Mouse (Mus musculus) testis, adult 2 months (tissue): Measurements from ENCODE around the gene Bhmt2. TPM values are rescaled to one million over a fixed set of nuclear protein-coding genes. Genes with fewer than 3 reads are reported as not detected.

Experiments
- H3K27ac ChIP-seq: fragments of 200-500 bp; 2 replicates; pipeline ENCODE4 v1.5.1; 2012; ENCODE audit warnings: low read depth, low read length; ENCODE audit not compliant: control insufficient read depth, insufficient read depth
- H3K27me3 ChIP-seq: fragments of 200-500 bp; 2 replicates; pipeline ENCODE4 v1.6.1; 2012; ENCODE audit warnings: mild to moderate bottlenecking, low read length, moderate library complexity; ENCODE audit not compliant: control insufficient read depth, insufficient read depth
- H3K36me3 ChIP-seq: fragments of 200-500 bp; 2 replicates; pipeline ENCODE4 v1.6.1; 2012; ENCODE audit warnings: mild to moderate bottlenecking, low read length; ENCODE audit not compliant: control insufficient read depth, insufficient read depth
- H3K4me1 ChIP-seq: fragments of 200-500 bp; 2 replicates; pipeline ENCODE4 v1.6.1; 2012; ENCODE audit warnings: low read length; ENCODE audit not compliant: control insufficient read depth, insufficient read depth
- H3K4me3 ChIP-seq: fragments of 200-500 bp; 2 replicates; pipeline ENCODE4 v1.5.1; 2012; ENCODE audit warnings: low read depth, mild to moderate bottlenecking, low read length, moderate library complexity, mixed read lengths; ENCODE audit not compliant: control insufficient read depth
- CTCF ChIP-seq: fragments of 200-500 bp; IDR thresholded peaks from 2 replicates; pipeline ENCODE4 v1.5.1; 2012; ENCODE audit warnings: low read depth, mild to moderate bottlenecking, inconsistent platforms, low read length, moderate library complexity; ENCODE audit not compliant: control insufficient read depth, insufficient read depth, insufficient replicate concordance
- POLR2A ChIP-seq: fragments of 200-500 bp; IDR thresholded peaks from 2 replicates; pipeline ENCODE4 v1.6.1; 2012; ENCODE audit warnings: low read depth, mild to moderate bottlenecking, inconsistent platforms, low read length, moderate library complexity; ENCODE audit not compliant: control insufficient read depth
- polyA plus RNA-seq: library from polyadenylated mRNA; depleted of rRNA; stranded (reverse); fragments of >200 nt; gene quantifications from 2 replicates; pipeline ENCODE4 v1.2.3, GENCODE M21; 2012; rRNA removed

Gene Bhmt2
- polyA plus RNA-seq, 1 experiment = 1.7 TPM

DNA sequence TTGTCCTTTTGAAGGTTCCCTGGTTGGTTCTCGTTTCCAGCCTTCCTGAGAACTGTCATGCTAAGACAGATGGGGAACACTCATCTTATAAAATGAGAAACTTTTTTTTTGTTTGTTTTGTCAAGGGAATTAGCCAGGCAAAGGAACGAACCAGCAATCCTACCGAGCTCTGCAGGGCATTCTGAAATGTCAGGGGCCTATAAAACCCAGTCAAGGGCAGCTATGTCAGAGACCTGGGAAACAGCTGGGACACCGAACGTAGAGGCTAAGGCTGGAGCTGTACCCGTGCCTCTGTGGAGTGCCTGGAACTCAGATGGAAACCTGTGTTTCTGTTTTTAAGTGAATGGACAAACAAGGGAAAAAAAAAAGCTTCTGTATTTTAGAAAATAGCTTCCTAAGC, 45.2 kb downstream of the Bhmt2 start:
- H3K36me3 ChIP-seq = no peaks in the 10 kb centered on the region
- no peaks in the 10 kb centered on the region for H3K27me3 ChIP-seq
- H3K4me3 ChIP-seq = no peak overlapping the region
- H3K4me1 ChIP-seq = peaks cover 3% of the 10 kb centered on the region; the same call in 1 of the 2 replicates
- H3K27ac ChIP-seq = no peak overlapping the region
- TF ChIP-seq CTCF (no peak), POLR2A (no peak)

DNA sequence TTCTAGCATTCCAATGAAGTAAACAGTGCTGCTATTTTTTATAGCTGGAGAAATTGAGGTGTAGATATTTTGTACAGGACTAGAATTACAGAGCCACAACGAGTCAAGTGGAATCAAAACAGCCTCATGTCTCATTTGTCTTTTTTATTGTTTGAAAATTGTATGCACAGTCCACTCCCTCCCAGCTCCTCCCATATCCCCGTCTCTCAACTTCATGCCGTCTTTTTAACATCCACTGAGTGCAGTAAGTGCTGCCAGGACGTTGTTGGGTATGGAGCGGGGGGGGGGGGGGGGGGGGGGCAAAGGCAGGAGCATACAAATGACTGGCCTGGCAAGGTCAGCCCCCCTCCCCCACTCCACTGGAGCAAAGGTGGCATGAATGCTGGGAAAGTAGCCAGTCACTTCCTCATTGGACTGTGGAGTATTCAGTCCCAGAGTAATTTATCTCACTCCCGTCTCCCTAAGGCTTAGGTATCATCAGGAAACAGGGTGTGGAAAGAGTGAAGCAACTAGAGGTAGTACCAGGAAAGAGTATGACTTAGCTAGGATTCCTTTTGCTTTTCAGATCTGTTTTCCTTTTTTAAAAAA, 59.6 kb downstream of the Bhmt2 start:
- Histone ChIP-seq H3K27ac (no peak overlapping the region), H3K4me3 (no peak overlapping the region), H3K27me3 (no peaks in the 10 kb centered on the region), H3K4me1 (peaks cover 5% of the 10 kb centered on the region), H3K36me3 (no peaks in the 10 kb centered on the region)
- no peak for TF ChIP-seq CTCF
- no peak for TF ChIP-seq POLR2A

DNA sequence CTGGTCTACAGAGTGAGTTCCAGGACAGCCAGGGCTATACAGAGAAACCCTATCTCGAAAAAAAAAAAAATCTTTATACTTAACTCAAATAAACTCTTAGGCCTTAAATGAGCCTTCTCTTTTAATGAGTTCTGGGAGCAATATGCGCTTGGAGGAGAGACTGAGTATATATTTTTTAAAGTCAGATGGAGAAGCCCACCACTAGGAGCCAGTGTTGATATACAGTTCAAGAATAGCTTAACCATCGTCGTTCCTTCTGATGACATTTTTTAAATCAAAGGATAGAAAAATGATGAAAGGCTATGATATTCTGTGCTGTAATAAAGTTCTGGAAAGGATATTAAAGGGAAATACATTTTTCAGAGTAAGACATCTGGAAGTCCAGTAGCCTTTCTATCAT, 60.3 kb downstream of the Bhmt2 start:
- H3K27me3 ChIP-seq = no peaks in the 10 kb centered on the region
- H3K36me3 ChIP-seq = no peaks in the 10 kb centered on the region
- TF ChIP-seq CTCF (no peak), POLR2A (no peak)
- H3K4me1 ChIP-seq = peaks cover 5% of the 10 kb centered on the region
- H3K27ac ChIP-seq = no peak overlapping the region
- H3K4me3 ChIP-seq = no peak overlapping the region

DNA sequence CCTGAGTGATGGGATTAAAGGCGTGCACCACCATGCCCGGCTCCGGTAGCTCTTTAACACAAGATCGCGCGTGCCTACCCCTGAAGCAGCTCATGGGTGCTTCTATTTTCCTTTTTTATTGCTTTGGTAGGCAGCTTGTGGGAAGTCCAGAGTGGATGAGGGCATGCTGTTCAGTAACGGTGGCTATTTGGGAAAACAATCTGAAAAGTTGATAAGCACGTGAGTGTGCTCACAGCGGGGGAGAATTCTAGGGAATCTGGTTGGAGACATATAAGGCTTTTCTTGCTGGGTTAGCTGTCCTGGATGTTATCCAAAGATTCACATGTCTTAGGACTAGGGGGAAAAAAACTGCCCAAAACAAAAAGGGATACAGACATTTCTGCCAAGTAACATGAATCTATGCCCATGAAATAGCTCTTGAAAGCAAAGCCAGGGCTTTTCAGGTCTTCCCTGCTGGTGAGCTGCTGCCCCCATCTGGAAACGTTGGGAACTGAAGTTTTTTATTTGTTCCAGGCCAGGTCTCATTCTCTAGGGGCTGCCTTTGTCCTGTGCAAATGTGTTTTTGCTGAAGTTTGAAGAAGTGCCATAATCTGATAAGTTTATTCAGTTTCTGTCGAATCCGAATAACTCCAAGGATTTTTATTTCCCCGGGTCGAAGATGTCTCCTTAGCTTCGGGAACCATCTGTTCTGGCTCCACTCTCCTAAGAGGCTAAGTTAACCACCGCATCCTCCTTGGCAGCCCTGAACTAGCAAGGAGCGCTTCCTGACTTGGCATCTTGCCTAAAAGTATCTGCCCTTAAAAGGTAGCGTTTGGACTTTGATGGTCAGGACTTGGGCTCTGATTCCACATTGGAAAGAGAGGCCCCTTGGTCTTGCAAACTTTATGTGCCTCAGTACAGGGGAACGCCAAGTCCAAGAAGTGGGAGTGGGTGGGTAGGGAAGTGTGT, 61.2 kb downstream of the Bhmt2 start:
- no peaks in the 10 kb centered on the region for H3K36me3 ChIP-seq
- H3K27me3 ChIP-seq = no peaks in the 10 kb centered on the region
- H3K4me3 ChIP-seq = peak overlapping the region; percentile 22; the same call in 1 of the 2 replicates
- TF ChIP-seq POLR2A (no peak), CTCF (peak; percentile 44; the same call in 1 of the 2 replicates)
- H3K4me1 ChIP-seq = peaks cover 5% of the 10 kb centered on the region
- H3K27ac ChIP-seq = no peak overlapping the region; the same call in 1 of the 2 replicates

DNA sequence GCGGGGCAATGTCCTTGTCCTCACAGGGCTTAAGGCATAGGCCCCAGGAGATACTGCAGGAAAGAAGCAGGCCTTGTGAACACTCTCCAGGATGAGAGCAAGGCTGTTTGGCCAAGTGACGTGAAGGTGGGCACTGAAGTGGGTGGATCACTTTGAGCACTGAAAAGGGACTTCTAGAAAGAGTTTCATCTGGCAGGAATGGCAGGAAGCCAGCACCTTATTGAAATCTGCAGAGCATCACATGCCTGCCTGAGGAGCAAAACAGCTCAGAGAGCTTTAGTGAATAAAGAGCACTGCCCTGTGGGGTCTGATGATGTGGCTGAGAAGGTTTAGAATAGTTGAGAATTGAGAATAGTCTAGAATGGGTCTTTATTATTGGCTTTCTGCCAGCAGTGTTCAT, 65.6 kb downstream of the Bhmt2 start:
- Histone ChIP-seq H3K4me3 (no peak overlapping the region), H3K27me3 (no peaks in the 10 kb centered on the region), H3K36me3 (no peaks in the 10 kb centered on the region), H3K4me1 (peaks cover 5% of the 10 kb centered on the region), H3K27ac (no peak overlapping the region)
- TF ChIP-seq CTCF (no peak), POLR2A (no peak)

DNA sequence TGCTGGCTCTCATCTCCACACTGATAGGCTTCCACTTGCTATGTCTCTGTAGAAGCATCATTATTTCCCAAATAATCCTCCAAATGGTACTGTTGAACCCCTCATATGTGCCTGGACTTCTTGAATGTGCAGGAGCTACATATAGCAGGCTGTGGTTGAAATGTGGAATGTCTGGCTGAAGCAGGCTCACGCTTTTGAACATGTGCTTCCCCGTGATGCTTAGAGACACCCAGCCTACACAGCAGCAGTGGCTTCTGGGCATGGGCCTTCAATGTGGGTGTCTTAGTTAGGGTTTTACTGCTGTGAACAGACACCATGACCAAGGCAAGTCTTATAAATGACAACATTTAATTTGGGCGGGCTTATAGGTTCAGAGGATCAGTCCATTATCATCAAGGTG, 66.4 kb downstream of the Bhmt2 start:
- Histone ChIP-seq H3K4me3 (no peak overlapping the region), H3K27me3 (no peaks in the 10 kb centered on the region), H3K27ac (no peak overlapping the region), H3K4me1 (peaks cover 5% of the 10 kb centered on the region), H3K36me3 (no peaks in the 10 kb centered on the region)
- TF ChIP-seq POLR2A (no peak), CTCF (no peak)

DNA sequence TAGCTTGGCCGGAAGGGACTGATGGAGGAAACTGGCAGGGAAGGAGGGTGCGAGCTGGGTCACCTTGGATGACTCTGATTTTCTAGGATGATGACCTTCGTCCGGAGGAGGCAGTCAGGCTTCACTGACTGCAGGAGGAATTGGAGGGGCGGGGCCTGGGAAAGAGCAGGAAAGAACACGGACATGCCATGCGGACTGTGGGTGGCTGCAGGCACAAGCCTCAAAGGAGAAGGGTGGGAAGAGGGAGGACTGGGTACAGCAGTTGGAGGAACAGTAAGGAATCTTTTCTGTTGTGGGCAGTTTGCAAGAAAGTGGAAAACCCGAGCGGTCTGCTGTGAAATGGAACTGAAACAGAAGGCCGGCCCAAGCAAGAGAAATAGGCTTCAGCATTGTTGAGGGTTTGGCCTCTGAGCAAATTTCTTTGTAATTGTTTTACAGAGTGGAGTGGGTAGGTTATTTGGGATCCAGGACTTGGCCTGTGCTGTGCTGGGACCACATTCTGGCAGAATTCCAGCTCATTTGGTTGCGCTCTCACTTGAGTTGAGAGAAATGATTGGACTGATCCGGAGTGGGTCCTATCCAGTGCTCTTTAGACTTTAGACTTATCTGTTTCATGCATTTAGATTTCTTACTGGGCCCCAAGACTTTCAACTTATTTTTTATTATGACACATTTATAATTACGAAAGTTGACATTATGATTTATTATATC, 67.1 kb downstream of the Bhmt2 start:
- H3K36me3 ChIP-seq = no peaks in the 10 kb centered on the region

More for the DNA sequence above, 67.1 kb downstream of the Bhmt2 start:
- no peak for TF ChIP-seq CTCF
- TF ChIP-seq POLR2A = no peak
- no peaks in the 10 kb centered on the region; the same call in 1 of the 2 replicates for H3K4me1 ChIP-seq
- no peak overlapping the region for H3K4me3 ChIP-seq
- H3K27ac ChIP-seq = no peak overlapping the region
- no peaks in the 10 kb centered on the region for H3K27me3 ChIP-seq

Other genes starting within 250 kb of the Bhmt2 start
- 12.6 and 20.2 TPM in 2 replicates for gene Jmy, start 174.5 kb downstream of the Bhmt2 start, polyA plus RNA-seq
- 9.6 and 23.1 TPM in 2 replicates for gene Bhmt, start 36.3 kb downstream of the Bhmt2 start, polyA plus RNA-seq
- gene Dmgdh, start 131 bp upstream of the Bhmt2 start, polyA plus RNA-seq = 0.12 and 0.17 TPM in 2 replicates
- 5.8 and 6.9 TPM in 2 replicates for gene Arsb, start 97.3 kb upstream of the Bhmt2 start, polyA plus RNA-seq